Mouse (Mus musculus): Measurements from ENCODE around the gene Frmd4a. TPM values are rescaled to one million over a fixed set of nuclear protein-coding genes. Genes with fewer than 3 reads are reported as not detected.

Gene Frmd4a
- total RNA-seq, 2 experiments from 2014 or later: 55.4 to 60.9 TPM

GRCm38 (mm10) chr2:4380926-4381325, 363.4 kb downstream of the Frmd4a start:
- no peak for DNase-seq (ENCODE audit: low spot score in 2 of 2)

GRCm38 (mm10) chr2:4386468-4386867, 369.0 kb downstream of the Frmd4a start:
- no peak for DNase-seq (ENCODE audit: low spot score in 2 of 2)

GRCm38 (mm10) chr2:4389330-4389729, 371.8 kb downstream of the Frmd4a start:
- DNase-seq (ENCODE audit: low spot score in 2 of 2): no peak

- DNase-seq (ENCODE audit: low spot score in 2 of 2): no peak
These were observed 373.6 kb downstream of the Frmd4a start for GRCm38 (mm10) chr2:4391091-4391490.

- no peak for DNase-seq (ENCODE audit: low spot score in 2 of 2)
These were observed 374.2 kb downstream of the Frmd4a start for GRCm38 (mm10) chr2:4391678-4392085.

- no peak for DNase-seq (ENCODE audit: low spot score in 2 of 2)
These were observed 375.5 kb downstream of the Frmd4a start for GRCm38 (mm10) chr2:4393046-4393445.

- DNase-seq (ENCODE audit: low spot score in 2 of 2): no peak
These were observed 377.1 kb downstream of the Frmd4a start for GRCm38 (mm10) chr2:4394641-4395040.

GRCm38 (mm10) chr2:4399721-4400120, 382.2 kb downstream of the Frmd4a start:
- no peak for DNase-seq (ENCODE audit: low spot score in 2 of 2)

GRCm38 (mm10) chr2:4400771-4401596, 383.5 kb downstream of the Frmd4a start:
- peak in 1 of 2 experiments; percentile 40 for DNase-seq (ENCODE audit: low spot score in 2 of 2)

GRCm38 (mm10) chr2:4401597-4402581, 384.4 kb downstream of the Frmd4a start:
- DNase-seq (ENCODE audit: low spot score in 2 of 2): peak; percentile 39 to 42

- DNase-seq (ENCODE audit: low spot score in 2 of 2): peak in 1 of 2 experiments; percentile 49
These were observed 389.5 kb downstream of the Frmd4a start for GRCm38 (mm10) chr2:4406977-4407376.

- no peak for DNase-seq (ENCODE audit: low spot score in 2 of 2)
These were observed 392.4 kb downstream of the Frmd4a start for GRCm38 (mm10) chr2:4409810-4410433.

- peak in 1 of 2 experiments; percentile 52 for DNase-seq (ENCODE audit: low spot score in 2 of 2)
These were observed 395.5 kb downstream of the Frmd4a start for GRCm38 (mm10) chr2:4412870-4413595.

GRCm38 (mm10) chr2:4413596-4414335, 396.2 kb downstream of the Frmd4a start:
- no peak for DNase-seq (ENCODE audit: low spot score in 2 of 2)

GRCm38 (mm10) chr2:4420679-4421312, 403.3 kb downstream of the Frmd4a start:
- DNase-seq (ENCODE audit: low spot score in 2 of 2): no peak

- no peak for DNase-seq (ENCODE audit: low spot score in 2 of 2)
These were observed 404.2 kb downstream of the Frmd4a start for GRCm38 (mm10) chr2:4421757-4422156.

GRCm38 (mm10) chr2:4423896-4424295, 406.4 kb downstream of the Frmd4a start:
- no peak for DNase-seq (ENCODE audit: low spot score in 2 of 2)

- peak in 1 of 2 experiments; percentile 34 for DNase-seq (ENCODE audit: low spot score in 2 of 2)
These were observed 410.9 kb downstream of the Frmd4a start for GRCm38 (mm10) chr2:4428407-4428855.

GRCm38 (mm10) chr2:4433119-4433518, 415.6 kb downstream of the Frmd4a start:
- no peak for DNase-seq (ENCODE audit: low spot score in 2 of 2)

Data from layer of hippocampus, adult 18-20 months (tissue).